Mouse (Mus musculus): ENCODE results near the gene Etfrf1. TPM values are rescaled to one million over a fixed set of nuclear protein-coding genes. Genes with fewer than 3 reads are reported as not detected.

Gene Etfrf1
- 16.2 and 17.1 TPM in 2 replicates for polyA plus RNA-seq (2015; fragmentation: Nextera tagmentation; extraction: Ambion mirVana)

GRCm38 (mm10) chr6:145210816-145211338, at the start of gene Etfrf1, which contains the start of gene Casc1:
Etfrf1 (plus strand) TSS chr6:145211134.
Casc1 (minus strand) TSS chr6:145211005.
- ATAC-seq (ENCODE audit: low read depth) (peak; percentile 99), DNase-seq (peak; percentile 98)
- H3K27me3 ChIP-seq = no peaks in the 10 kb centered on the region
- H3K4me1 ChIP-seq (replicated peaks) = peaks cover 26% of the 10 kb centered on the region
- WGBS (ENCODE audit: insufficient replicate concordance) = under 1% methylated on average over 36 of the region's 36 CpGs
- peak within 1 kb of the TSS; percentile 91 for H3K4me2 ChIP-seq
- peak within 1 kb of the TSS; percentile 85 for H3K4me3 ChIP-seq (replicated peaks)
- H3K27ac ChIP-seq = peak within 1 kb of the TSS; percentile 88
- peak within 1 kb of the TSS; percentile 93 for H3K9ac ChIP-seq
- no peaks in the 10 kb centered on the region for H3K9me3 ChIP-seq (replicated peaks)
- no peaks in the 10 kb centered on the region for H3K36me3 ChIP-seq

DNA sequence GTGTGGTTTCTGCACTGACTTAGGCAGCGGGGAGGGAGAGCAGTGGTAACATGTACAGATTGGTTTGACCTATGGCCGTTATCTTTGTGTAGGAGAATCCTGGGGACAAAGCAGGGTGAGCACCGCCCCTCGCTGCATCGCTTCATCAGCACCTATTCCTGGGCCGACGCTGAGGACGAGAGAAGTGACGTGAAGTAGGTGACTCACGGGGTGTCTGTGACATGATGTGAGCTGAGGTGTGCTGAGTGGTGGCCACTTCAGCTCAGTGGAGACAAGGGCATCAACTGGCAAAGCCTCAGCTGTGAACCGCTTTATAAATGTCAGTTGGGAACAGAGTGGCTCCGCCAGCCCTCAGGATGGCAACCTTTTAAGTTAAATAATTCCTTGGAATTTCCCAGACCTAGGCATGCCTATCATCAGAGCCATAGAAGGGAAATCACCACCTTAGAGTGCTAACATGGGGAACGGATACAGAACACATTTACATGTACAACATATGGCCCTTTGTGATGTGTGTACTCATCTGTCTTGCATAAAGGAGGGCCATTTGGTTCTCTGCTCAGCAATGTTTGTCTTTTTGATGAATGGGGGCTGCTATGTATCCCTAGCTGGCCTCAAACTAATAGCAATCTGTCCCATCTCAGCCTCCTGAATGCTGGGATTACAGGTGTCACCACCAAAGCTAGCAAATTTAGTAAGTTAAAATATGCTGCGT, 38.9 kb upstream of the Etfrf1 start:
- Histone ChIP-seq H3K27me3 (no peaks in the 10 kb centered on the region), H3K4me3 (replicated peaks) (no peak overlapping the region), H3K36me3 (no peaks in the 10 kb centered on the region), H3K27ac (no peak overlapping the region), H3K4me2 (no peak overlapping the region), H3K9me3 (replicated peaks) (no peaks in the 10 kb centered on the region), H3K4me1 (replicated peaks) (peaks cover 12% of the 10 kb centered on the region), H3K9ac (no peak overlapping the region)
- WGBS (ENCODE audit: insufficient replicate concordance) = 76% methylated on average over 14 of the region's 14 CpGs
- DNase-seq = no peak
- ATAC-seq (ENCODE audit: low read depth) = no peak

DNA sequence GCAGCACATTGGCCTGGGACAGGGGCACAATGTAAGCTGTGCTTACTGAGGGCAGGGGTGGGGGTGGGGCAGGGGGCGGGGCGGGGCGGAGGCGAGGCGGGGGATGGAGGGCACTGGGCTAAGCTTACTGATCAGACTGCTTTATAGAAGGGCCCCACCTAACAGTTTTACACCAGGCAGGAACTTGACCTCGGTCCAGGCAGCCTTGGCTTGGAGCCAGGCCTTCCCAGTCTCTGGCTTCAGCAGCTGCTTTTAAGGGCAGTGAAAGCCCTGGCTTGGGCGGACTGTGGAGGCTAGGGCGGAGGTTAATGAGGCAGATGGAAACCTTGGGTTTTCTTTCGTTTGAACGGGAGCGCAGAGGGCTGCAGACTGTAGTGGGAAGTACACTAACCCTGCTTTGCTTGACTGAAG, 37.1 kb upstream of the Etfrf1 start:
- H3K4me3 ChIP-seq (replicated peaks) = no peak overlapping the region
- ATAC-seq (ENCODE audit: low read depth) (peak; percentile 49; the same call in 1 of the 2 replicates), DNase-seq (no peak)
- H3K4me2 ChIP-seq = no peak overlapping the region
- no peaks in the 10 kb centered on the region for H3K27me3 ChIP-seq
- peaks cover 12% of the 10 kb centered on the region for H3K4me1 ChIP-seq (replicated peaks)
- H3K27ac ChIP-seq = no peak overlapping the region
- no peaks in the 10 kb centered on the region for H3K36me3 ChIP-seq
- no peak overlapping the region for H3K9ac ChIP-seq
- WGBS (ENCODE audit: insufficient replicate concordance) = 54% methylated on average over 11 of the region's 11 CpGs
- no peaks in the 10 kb centered on the region for H3K9me3 ChIP-seq (replicated peaks)

DNA sequence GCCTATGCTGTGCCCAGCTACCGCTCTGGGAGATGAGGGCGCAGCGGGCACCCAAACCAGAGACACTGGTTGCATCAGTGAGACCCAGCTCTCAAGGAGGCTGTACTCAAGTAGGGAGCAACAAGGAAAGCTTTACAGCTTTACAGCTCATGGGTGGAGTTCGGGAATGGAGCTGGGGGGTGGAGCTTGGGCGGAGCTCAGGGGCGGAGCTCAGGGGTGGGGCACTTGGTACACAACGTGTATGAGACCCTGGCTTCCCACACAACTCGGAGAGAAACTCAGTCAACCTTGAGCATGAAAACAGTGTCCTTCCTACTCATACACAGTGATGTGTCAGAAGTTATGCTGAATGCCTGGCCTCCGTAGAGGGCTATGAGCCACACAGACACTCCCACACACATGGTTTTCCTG, 35.4 kb upstream of the Etfrf1 start:
- H3K4me3 ChIP-seq (replicated peaks) = no peak overlapping the region

GRCm38 (mm10) chr6:145176474-145176873, 34.5 kb upstream of the Etfrf1 start:
- no peak for DNase-seq
- Histone ChIP-seq H3K9me3 (replicated peaks) (no peaks in the 10 kb centered on the region), H3K27me3 (no peaks in the 10 kb centered on the region), H3K27ac (no peak overlapping the region), H3K4me1 (replicated peaks) (peaks cover 12% of the 10 kb centered on the region), H3K36me3 (no peaks in the 10 kb centered on the region), H3K9ac (no peak overlapping the region), H3K4me2 (no peak overlapping the region), H3K4me3 (replicated peaks) (no peak overlapping the region)
- no peak for ATAC-seq (ENCODE audit: low read depth)
- 72% methylated on average over 10 of the region's 10 CpGs for WGBS (ENCODE audit: insufficient replicate concordance)

More for the DNA sequence above, 35.4 kb upstream of the Etfrf1 start:
- H3K36me3 ChIP-seq = no peaks in the 10 kb centered on the region
- H3K9ac ChIP-seq = no peak overlapping the region
- DNase-seq (no peak), ATAC-seq (ENCODE audit: low read depth) (peak; percentile 53; the same call in 1 of the 2 replicates)
- H3K4me2 ChIP-seq = no peak overlapping the region
- WGBS (ENCODE audit: insufficient replicate concordance) = 51% methylated on average over 9 of the region's 9 CpGs
- H3K4me1 ChIP-seq (replicated peaks) = peaks cover 12% of the 10 kb centered on the region
- H3K27me3 ChIP-seq = no peaks in the 10 kb centered on the region
- no peaks in the 10 kb centered on the region for H3K9me3 ChIP-seq (replicated peaks)
- H3K27ac ChIP-seq = no peak overlapping the region

DNA sequence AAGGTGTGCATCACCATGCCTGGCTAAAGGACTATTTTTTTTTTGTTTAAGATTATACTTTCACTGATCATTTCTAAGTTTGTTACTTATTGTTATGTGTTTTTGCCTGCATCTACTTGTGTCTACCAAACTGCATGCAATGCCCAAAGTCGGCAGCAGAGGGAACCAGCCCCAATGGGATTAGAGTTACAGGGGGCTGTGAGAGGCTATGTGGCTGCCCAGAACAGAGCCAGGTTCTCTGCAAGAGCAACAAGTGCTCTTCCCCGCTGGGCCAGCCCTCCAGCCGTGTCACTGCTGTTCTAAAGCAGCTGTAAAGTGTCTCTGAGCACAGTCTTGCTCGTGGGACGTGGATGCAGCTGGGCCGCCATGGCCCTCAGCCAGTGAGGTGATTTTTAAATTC, 31.3 kb upstream of the Etfrf1 start:
- no peak overlapping the region for H3K4me3 ChIP-seq (replicated peaks)
- peaks cover 4% of the 10 kb centered on the region; the same call in 1 of the 2 replicates for H3K4me1 ChIP-seq (replicated peaks)
- ATAC-seq (ENCODE audit: low read depth) (no peak), DNase-seq (peak; percentile 14)
- no peaks in the 10 kb centered on the region for H3K36me3 ChIP-seq
- H3K27ac ChIP-seq = no peak overlapping the region
- no peak overlapping the region for H3K9ac ChIP-seq
- H3K9me3 ChIP-seq (replicated peaks) = no peaks in the 10 kb centered on the region
- H3K27me3 ChIP-seq = no peaks in the 10 kb centered on the region
- 38% methylated on average over 6 of the region's 6 CpGs for WGBS (ENCODE audit: insufficient replicate concordance)
- no peak overlapping the region for H3K4me2 ChIP-seq

DNA sequence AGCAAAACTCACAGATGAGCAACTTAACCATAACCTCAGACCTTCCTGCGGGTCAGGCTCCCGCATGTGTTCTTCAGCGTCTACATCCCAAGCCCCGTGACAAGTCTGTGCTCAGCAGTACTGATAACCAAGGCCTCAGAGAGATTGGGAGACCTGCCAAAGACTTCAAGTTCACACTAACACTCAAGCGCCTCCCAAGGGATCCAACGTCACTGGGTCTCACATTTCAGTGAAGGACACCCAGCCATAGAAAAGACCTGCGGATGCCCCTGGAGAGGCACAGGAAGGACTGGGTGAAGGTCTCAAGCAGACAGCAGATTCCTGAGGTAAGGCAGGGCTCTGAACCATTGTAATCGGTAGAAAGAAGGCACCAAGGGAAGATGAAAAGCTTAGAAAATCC, 28.9 kb upstream of the Etfrf1 start:
- Histone ChIP-seq H3K4me3 (replicated peaks) (no peak overlapping the region), H3K27ac (no peak overlapping the region), H3K4me2 (no peak overlapping the region), H3K27me3 (no peaks in the 10 kb centered on the region), H3K4me1 (replicated peaks) (no peaks in the 10 kb centered on the region), H3K9me3 (replicated peaks) (no peaks in the 10 kb centered on the region), H3K36me3 (no peaks in the 10 kb centered on the region), H3K9ac (no peak overlapping the region)
- 48% methylated on average over 8 of the region's 8 CpGs for WGBS (ENCODE audit: insufficient replicate concordance)
- ATAC-seq (ENCODE audit: low read depth) (no peak), DNase-seq (no peak)

GRCm38 (mm10) chr6:145186096-145186495, 24.8 kb upstream of the Etfrf1 start:
- no peak for ATAC-seq (ENCODE audit: low read depth)
- Histone ChIP-seq H3K4me2 (no peak overlapping the region), H3K27ac (no peak overlapping the region), H3K9me3 (replicated peaks) (no peaks in the 10 kb centered on the region), H3K36me3 (no peaks in the 10 kb centered on the region), H3K9ac (no peak overlapping the region), H3K4me1 (replicated peaks) (no peaks in the 10 kb centered on the region), H3K27me3 (no peaks in the 10 kb centered on the region), H3K4me3 (replicated peaks) (no peak overlapping the region)
- no peak for DNase-seq
- WGBS (ENCODE audit: insufficient replicate concordance) = 58% methylated on average over 1 of the region's 1 CpGs

DNA sequence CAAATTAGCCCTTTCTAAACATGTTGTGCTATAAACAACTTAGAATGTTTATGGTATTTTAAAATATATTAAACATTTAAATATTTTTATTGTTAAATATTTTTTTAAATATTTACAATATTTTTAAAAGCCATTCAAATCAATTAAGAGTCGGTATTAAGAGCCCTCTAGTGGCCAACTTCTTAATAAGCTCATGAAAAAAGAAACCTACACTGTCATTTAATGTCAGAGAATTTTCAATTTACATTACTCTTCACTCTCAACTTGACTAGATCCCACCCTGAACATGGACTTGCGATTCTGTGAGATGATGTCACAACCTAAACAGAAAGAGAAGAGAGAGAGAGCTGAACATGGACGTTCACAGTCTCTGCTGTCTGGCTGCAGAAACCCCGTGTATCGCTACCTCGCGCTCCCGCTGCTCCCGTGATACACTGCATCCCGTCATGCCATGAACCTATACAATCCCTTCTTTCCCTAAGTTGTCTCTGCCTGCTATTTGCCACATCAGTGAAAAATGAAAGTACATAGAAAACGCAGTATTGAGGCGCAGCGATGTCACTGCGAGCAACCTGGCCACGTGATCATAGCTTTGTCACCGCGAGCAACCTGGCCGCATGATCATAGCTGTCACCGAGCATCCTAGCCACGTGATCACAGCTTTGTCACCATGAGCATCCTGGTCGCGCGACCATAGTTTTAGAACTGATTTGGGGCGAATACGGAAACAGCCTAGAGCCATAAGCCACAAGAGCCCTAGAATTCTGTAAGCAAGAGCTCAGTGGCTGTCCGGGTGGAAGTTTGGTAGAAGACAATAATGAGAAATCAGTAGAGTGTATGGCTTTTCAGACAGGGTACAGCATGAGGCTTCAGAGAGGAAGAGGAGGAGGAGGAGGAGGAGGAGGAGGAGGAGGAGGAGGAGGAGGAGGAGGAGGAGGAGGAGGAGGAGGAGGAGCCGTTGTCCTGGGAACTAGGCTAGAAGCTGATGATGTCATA, 23.5 kb upstream of the Etfrf1 start:
- Histone ChIP-seq H3K27me3 (no peaks in the 10 kb centered on the region), H3K36me3 (no peaks in the 10 kb centered on the region), H3K9me3 (replicated peaks) (no peaks in the 10 kb centered on the region), H3K27ac (no peak overlapping the region), H3K4me1 (replicated peaks) (no peaks in the 10 kb centered on the region), H3K4me2 (peak overlapping the region; percentile 53), H3K4me3 (replicated peaks) (peak overlapping the region; percentile 39), H3K9ac (no peak overlapping the region)
- ATAC-seq (ENCODE audit: low read depth) = no peak
- 50% methylated on average over 27 of the region's 27 CpGs for WGBS (ENCODE audit: insufficient replicate concordance)
- no peak for DNase-seq

DNA sequence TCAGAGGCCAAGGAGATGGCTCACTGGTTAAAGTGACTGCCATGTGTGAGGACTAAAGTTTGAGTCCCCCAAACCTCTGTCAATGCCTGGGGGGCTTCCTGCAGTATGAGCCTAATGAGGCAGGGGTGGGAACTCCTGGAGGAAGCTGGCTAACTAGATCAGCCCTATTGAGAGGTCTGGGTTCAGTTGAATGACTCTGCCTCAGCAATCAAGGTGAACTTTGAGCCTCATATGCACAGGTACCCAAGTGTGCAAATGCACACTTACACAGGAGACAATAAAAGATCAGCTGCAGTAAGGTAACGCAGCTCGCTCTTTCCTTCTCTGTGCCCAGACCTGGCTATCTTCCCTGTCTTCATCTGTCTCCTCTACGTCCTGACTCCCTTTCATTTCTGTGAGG, 17.9 kb upstream of the Etfrf1 start:
- DNase-seq (no peak), ATAC-seq (ENCODE audit: low read depth) (no peak)
- Histone ChIP-seq H3K36me3 (no peaks in the 10 kb centered on the region), H3K4me2 (no peak overlapping the region), H3K9ac (no peak overlapping the region), H3K4me1 (replicated peaks) (no peaks in the 10 kb centered on the region), H3K27me3 (no peaks in the 10 kb centered on the region), H3K27ac (no peak overlapping the region), H3K9me3 (replicated peaks) (no peaks in the 10 kb centered on the region), H3K4me3 (replicated peaks) (no peak overlapping the region)
- 72% methylated on average over 3 of the region's 3 CpGs for WGBS (ENCODE audit: insufficient replicate concordance)

DNA sequence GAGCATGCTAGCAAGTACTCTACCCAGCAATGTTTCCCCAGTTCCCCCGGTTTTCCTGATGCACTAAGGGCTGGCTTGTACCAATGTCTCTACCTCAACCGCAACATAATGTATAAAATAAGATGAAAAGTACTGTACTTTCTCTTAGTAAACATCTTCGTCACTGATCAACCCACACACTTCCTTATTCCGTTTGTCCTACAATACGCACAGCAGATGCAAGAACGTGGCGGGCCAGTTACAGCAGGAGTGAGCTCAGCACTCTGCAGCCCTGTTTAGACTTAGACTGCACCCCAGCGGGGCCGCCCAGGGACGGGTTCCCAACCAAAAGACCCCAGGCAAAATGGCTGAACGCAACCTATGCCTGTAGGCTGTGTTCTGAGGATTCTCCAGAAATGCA, 17.5 kb upstream of the Etfrf1 start:
- Histone ChIP-seq H3K4me2 (no peak overlapping the region), H3K4me3 (replicated peaks) (no peak overlapping the region), H3K36me3 (no peaks in the 10 kb centered on the region), H3K9ac (no peak overlapping the region), H3K27me3 (no peaks in the 10 kb centered on the region), H3K4me1 (replicated peaks) (no peaks in the 10 kb centered on the region), H3K9me3 (replicated peaks) (no peaks in the 10 kb centered on the region), H3K27ac (no peak overlapping the region)
- WGBS (ENCODE audit: insufficient replicate concordance) = 49% methylated on average over 11 of the region's 11 CpGs
- ATAC-seq (ENCODE audit: low read depth) = no peak
- DNase-seq = no peak
